Mouse (Mus musculus) ES-Bruce4 (cell line): Measurements from ENCODE around the gene Col4a2.

Experiments used
- CTCF ChIP-seq: IDR thresholded peaks from one replicate; pipeline ENCODE4 v1.8.1; 2011; ENCODE audit warnings: low read depth, low read length
- POLR2A ChIP-seq: IDR thresholded peaks from one replicate; pipeline ENCODE4 v1.8.1; 2011; ENCODE audit warnings: low read length; ENCODE audit not compliant: insufficient read depth

DNA sequence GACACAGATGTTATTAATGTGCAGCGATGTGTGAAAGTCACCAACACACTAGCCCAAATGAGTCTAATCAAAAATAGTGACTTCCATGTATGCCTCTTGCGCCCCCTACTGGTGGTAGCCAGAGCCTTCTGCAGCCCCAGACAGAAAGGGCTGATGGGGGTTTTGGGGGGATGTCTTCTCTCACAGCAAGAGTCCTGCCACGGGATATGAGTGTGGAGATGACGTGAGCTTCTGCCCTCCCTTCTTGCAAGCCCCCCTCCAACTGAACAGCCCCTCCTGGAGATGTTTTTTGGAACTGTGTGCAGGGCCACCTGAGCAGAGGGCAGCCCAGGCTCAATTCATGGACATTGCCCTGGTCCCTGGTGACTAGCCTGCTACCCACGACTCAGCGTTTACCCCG, 173.5 kb downstream of the Col4a2 start:
- TF ChIP-seq POLR2A (no peak), CTCF (peak; percentile 86)
